Comparison of ENCODE assay signal across 9 mouse cellular contexts in genomic region chr5:123141555-123142160, GRCm38 (mm10). TPM values are rescaled to one million over a fixed set of nuclear protein-coding genes. Genes with fewer than 3 reads are reported as not detected.
A peak's percentile ranks its signal among the peaks of the same experiment; 100 is the strongest.
DNase-seq lines count a peak whose midpoint lies in the region; ATAC-seq and TF ChIP-seq lines count a peak whose summit lies in the region.
"Had no signal": no experiment of that assay in that cellular context is flagged by ENCODE, and none has a peak within 500 bp of the region (broad histone marks: within the 10 kb centered on the region; RNA-seq: fewer than 3 reads in every experiment).

No protein-coding gene starts in this region.

- intact Hi-C loops in gastrocnemius, adult 2 months (cut with DNase I) = no loop called here
- intact Hi-C loops in left cerebral cortex, postnatal 4 days (cut with DNase I) = no loop called here

- H3K27me3 ChIP-seq in heart, embryonic 11.5 days (ENCODE audit: control insufficient read depth, insufficient read depth, low read length) = no peaks in the 10 kb centered on the region
- no peaks in the 10 kb centered on the region for H3K27me3 ChIP-seq in testis, adult 2 months (ENCODE audit: control insufficient read depth, insufficient read depth, low read length)

- no peak for ATAC-seq in heart, embryonic 11.5 days (replicated peaks; ENCODE audit: insufficient number of reproducible peaks, low FRiP score, low TSS enrichment)

- peak overlapping the region; percentile 99 for H3K9ac ChIP-seq in heart, embryonic 11.5 days (ENCODE audit: low read depth, low read length)

- WGBS in heart, embryonic 11.5 days (ENCODE audit: insufficient replicate concordance) = under 1% methylated on average over 36 of the region's 38 CpGs

- peak overlapping the region; percentile 98 for H3K27ac ChIP-seq in gastrocnemius, adult 2 months
- H3K27ac ChIP-seq in heart, embryonic 11.5 days (ENCODE audit: low read depth, low read length) = peak overlapping the region; percentile 100
- peak overlapping the region; percentile 94 for H3K27ac ChIP-seq in testis, adult 2 months (ENCODE audit: control insufficient read depth, insufficient read depth, low read depth, low read length)

- no peak; the same call in 1 of the 2 replicates for TF ChIP-seq POLR2A in testis, adult 2 months (IDR thresholded peaks at IDR 0.05; ENCODE audit: control insufficient read depth, low read depth, low read length)

- peaks cover 6% of the 10 kb centered on the region; the same call in 1 of the 2 replicates for H3K36me3 ChIP-seq in heart, embryonic 11.5 days (ENCODE audit: control insufficient read depth, insufficient read depth, low read length)
- H3K36me3 ChIP-seq in testis, adult 2 months (ENCODE audit: control insufficient read depth, insufficient read depth, low read length) = peaks cover 1% of the 10 kb centered on the region

- H3K9me3 ChIP-seq in heart, embryonic 11.5 days (replicated peaks; ENCODE audit: control insufficient read depth, low read length) = no peaks in the 10 kb centered on the region

- peaks cover 46% of the 10 kb centered on the region for H3K4me1 ChIP-seq in heart, embryonic 11.5 days (ENCODE audit: control insufficient read depth, insufficient read depth, low read length)
- H3K4me1 ChIP-seq in testis, adult 2 months (ENCODE audit: control insufficient read depth, insufficient read depth, low read length) = peaks cover 60% of the 10 kb centered on the region

- H3K4me2 ChIP-seq in heart, embryonic 11.5 days = peak overlapping the region; percentile 100

- peak; percentile 70 for DNase-seq in gastrocnemius, adult 2 months
- DNase-seq in gastrocnemius, adult 18-20 months (ENCODE audit: low spot score) = no peak
- peak; percentile 60 for DNase-seq in CD4-positive helper T cell, adult 2 months (ENCODE audit: low read depth, low spot score)
- DNase-seq in cerebellum, postnatal 14 days = peak; percentile 76 to 79
- peak; percentile 66 for DNase-seq in left cerebral cortex, postnatal 4 days
- peak; percentile 60 for DNase-seq in mesoderm, embryonic 11.5 days (ENCODE audit: low read depth, low spot score)

- peak overlapping the region; percentile 88 for H3K4me3 ChIP-seq in gastrocnemius, adult 2 months
- peak overlapping the region; percentile 92 for H3K4me3 ChIP-seq in heart, embryonic 11.5 days (ENCODE audit: low read depth, low read length)
- H3K4me3 ChIP-seq in testis, adult 2 months (ENCODE audit: control insufficient read depth, low read depth, low read length) = peak overlapping the region; percentile 94

- TF ChIP-seq CTCF in gastrocnemius, adult 2 months (IDR thresholded peaks at IDR 0.05) = no peak
- TF ChIP-seq CTCF in testis, adult 2 months (IDR thresholded peaks at IDR 0.05; ENCODE audit: control insufficient read depth, insufficient read depth, insufficient replicate concordance, low read depth, low read length) = no peak

RNA-seq across cellular contexts. Expression of gene Setd1b, which starts 0.3 kb away (rescaled TPM):
- total RNA-seq in gastrocnemius, adult 2 months (2021) = 10 to 100 TPM in 1 of 2 experiments, 1 to 10 TPM in 1; 9.8 to 11.3 TPM
- total RNA-seq in gastrocnemius, adult 18-20 months (2021) = 1 to 10 TPM; 9.0 to 9.8 TPM
- 6.4 and 8.0 TPM in 2 replicates for polyA plus RNA-seq in heart, embryonic 11.5 days (2014; fragmentation: Nextera tagmentation; extraction: Ambion mirVana)
- total RNA-seq in left cerebral cortex, postnatal 4 days (2021) = 10 to 100 TPM; 38.5 to 43.9 TPM
- polyA plus RNA-seq in testis, adult 2 months (2012; rRNA removed) = 11.3 and 13.7 TPM in 2 replicates

RNA-seq across cellular contexts. Expression of gene Rhof, which starts 9.2 kb away (rescaled TPM):
- under 1 TPM; 0.28 to 0.36 TPM for total RNA-seq in gastrocnemius, adult 2 months (2021)
- under 1 TPM; 0.09 to 0.24 TPM for total RNA-seq in gastrocnemius, adult 18-20 months (2021)
- polyA plus RNA-seq in heart, embryonic 11.5 days (2014; fragmentation: Nextera tagmentation; extraction: Ambion mirVana) = 1.4 and 1.7 TPM in 2 replicates
- 10 to 100 TPM; 44.0 to 48.8 TPM for total RNA-seq in left cerebral cortex, postnatal 4 days (2021)
- 0.78 and 1.1 TPM in 2 replicates for polyA plus RNA-seq in testis, adult 2 months (2012; rRNA removed)

RNA-seq across cellular contexts. Expression of gene Psmd9, which starts 27.6 kb away (rescaled TPM):
- total RNA-seq in gastrocnemius, adult 2 months (2021) = 10 to 100 TPM; 13.3 to 16.9 TPM
- 10 to 100 TPM; 12.0 to 15.0 TPM for total RNA-seq in gastrocnemius, adult 18-20 months (2021)
- polyA plus RNA-seq in heart, embryonic 11.5 days (2014; fragmentation: Nextera tagmentation; extraction: Ambion mirVana) = 59.5 and 66.7 TPM in 2 replicates
- 10 to 100 TPM; 34.9 to 39.3 TPM for total RNA-seq in left cerebral cortex, postnatal 4 days (2021)
- polyA plus RNA-seq in testis, adult 2 months (2012; rRNA removed) = 36.3 and 37.1 TPM in 2 replicates

RNA-seq across cellular contexts. Expression of gene Hpd, which starts 40.9 kb away (rescaled TPM):
- total RNA-seq in gastrocnemius, adult 2 months (2021) = not detected
- under 1 TPM; 0.21 to 0.69 TPM for total RNA-seq in gastrocnemius, adult 18-20 months (2021)
- not detected in 2 replicates for polyA plus RNA-seq in heart, embryonic 11.5 days (2014; fragmentation: Nextera tagmentation; extraction: Ambion mirVana)
- not detected for total RNA-seq in left cerebral cortex, postnatal 4 days (2021)
- 1.7 TPM in 2 replicates for polyA plus RNA-seq in testis, adult 2 months (2012; rRNA removed)
- total RNA-seq: layer of hippocampus, postnatal 25 days had no signal

Comparison
In these comparisons a context has a peak if more than half of its experiments do, and no peak if none do; other contexts are left out.
1. RNA of gene Rhof, which starts 9.2 kb away (total RNA-seq): 44.0 to 48.8 TPM in left cerebral cortex, postnatal 4 days; 0.28 to 0.36 TPM in gastrocnemius, adult 2 months and 0.09 to 0.24 TPM in gastrocnemius, adult 18-20 months; every median in the first group is over 10 times any median in the second.
2. Peak in every context shown above with its lines, with median percentiles within 50 percentile points of each other: H3K27ac ChIP-seq and H3K4me3 ChIP-seq.